Mouse (Mus musculus): ENCODE measurements around the gene Hecw2. TPM values are rescaled to one million over a fixed set of nuclear protein-coding genes. Genes with fewer than 3 reads are reported as not detected.

The Hecw2 gene
- 1 to 10 TPM in 1 of 2 experiments, under 1 TPM in 1; 0.58 to 1.0 TPM for total RNA-seq (2023)

DNA sequence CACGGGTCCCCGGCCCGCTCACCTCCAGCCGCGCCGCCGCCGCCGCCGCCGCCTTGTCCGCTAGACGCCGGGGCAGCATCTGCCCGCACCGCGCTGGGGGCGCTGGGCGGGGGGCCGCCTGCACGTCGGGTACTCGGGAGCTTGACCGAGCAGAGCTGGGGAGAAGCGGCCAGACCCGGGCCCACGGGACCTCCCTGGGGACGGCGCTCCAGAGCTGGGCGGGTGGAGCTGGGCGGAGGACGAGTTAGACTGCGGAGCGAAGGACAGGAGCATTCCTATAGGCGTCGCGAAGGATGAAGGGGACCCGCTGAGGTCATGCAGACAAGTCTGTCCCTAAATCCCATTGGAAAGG, at the start of gene Hecw2:
TSS of gene Hecw2 (minus strand) at position 215 of the 352 bp plus-strand sequence.

DNA sequence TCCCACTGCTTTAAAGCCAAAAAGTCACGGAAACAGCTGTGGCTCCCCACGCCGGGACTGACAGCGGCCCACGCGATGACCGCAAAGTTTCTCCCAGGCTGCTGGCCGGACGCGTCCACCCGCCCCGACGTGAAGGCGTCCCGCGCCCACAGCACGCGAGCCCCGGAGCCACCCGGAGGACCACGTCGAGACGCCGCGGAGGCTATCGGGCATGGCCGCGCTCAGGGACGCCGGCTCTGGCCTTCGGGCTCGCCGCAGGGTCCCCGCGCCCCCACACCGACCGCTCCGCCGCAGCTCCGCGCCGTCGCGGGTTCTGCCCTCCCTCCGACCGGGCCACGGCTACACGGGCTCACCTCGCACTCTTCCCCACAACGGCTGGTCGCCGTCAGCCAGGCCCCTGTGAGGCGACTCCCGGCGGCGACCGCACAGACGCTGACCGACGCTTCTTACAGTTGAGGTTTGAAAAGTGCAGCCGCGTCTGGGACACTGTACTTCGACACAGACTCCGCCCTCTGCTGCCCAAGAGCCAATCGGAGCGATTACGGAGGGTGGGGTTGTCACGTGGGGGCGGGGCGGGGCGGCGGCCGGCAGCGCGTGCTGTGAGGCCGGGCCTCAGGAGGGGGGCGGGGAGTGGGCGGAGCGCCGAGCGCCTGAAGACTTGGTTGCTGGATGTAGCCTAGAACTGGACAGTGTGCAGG, 410.1 kb downstream of the Hecw2 start, which contains the start of gene Stk17b:
TSS of gene Stk17b (minus strand) at position 504 of the 698 bp plus-strand sequence.

Other genes starting within 250 kb of the Hecw2 start
- gene Ccdc150, start 55.5 kb upstream of the Hecw2 start, total RNA-seq (2023) = under 1 TPM in 1 of 2 experiments, not detected in 1; 0.29 TPM
- 10 to 100 TPM; 13.4 to 14.5 TPM for gene Gtf3c3, start 243.8 kb upstream of the Hecw2 start, total RNA-seq (2023)